Mouse (Mus musculus) midbrain, embryonic 16.5 days (tissue): Measurements from ENCODE around the gene Sbf2. TPM values are rescaled to one million over a fixed set of nuclear protein-coding genes. Genes with fewer than 3 reads are reported as not detected.

ENCODE experiments used
- ATAC-seq: fragments of 200-750 bp; cut with Nextera tagmentation; 2 replicates; pipeline ENCODE4 v1.8.0; 2017; ENCODE audit warnings: moderate TSS enrichment
- H3K27ac ChIP-seq: fragments of 300-500 bp; sonication (generic); 2 replicates; pipeline ENCODE4 v1.5.1; 2014; ENCODE audit warnings: mild to moderate bottlenecking, low read length, mixed read lengths
- H3K27me3 ChIP-seq: fragments of 300-500 bp; sonication (generic); 2 replicates; pipeline ENCODE4 v1.6.1; 2014; ENCODE audit warnings: low read depth, low read length, mixed read lengths; ENCODE audit not compliant: control insufficient read depth, insufficient read depth
- H3K36me3 ChIP-seq: fragments of 300-500 bp; sonication (generic); 2 replicates; pipeline ENCODE4 v1.6.1; 2014; ENCODE audit warnings: mild to moderate bottlenecking, low read length, moderate library complexity, mixed read lengths; ENCODE audit not compliant: control insufficient read depth, insufficient read depth
- H3K4me1 ChIP-seq: fragments of 300-500 bp; sonication (generic); 2 replicates; pipeline ENCODE4 v1.6.1; 2014; ENCODE audit warnings: mild to moderate bottlenecking, low read length, mixed read lengths; ENCODE audit not compliant: control insufficient read depth, insufficient read depth
- H3K4me2 ChIP-seq: fragments of 300-500 bp; sonication (generic); 2 replicates; pipeline ENCODE4 v1.6.1; 2014; ENCODE audit warnings: mild to moderate bottlenecking, low read length, mixed read lengths
- H3K4me3 ChIP-seq: fragments of 300-500 bp; sonication (generic); 2 replicates; pipeline ENCODE4 v1.5.1; 2014; ENCODE audit warnings: low read depth, mild to moderate bottlenecking, low read length, moderate library complexity, mixed read lengths
- H3K9ac ChIP-seq: fragments of 300-500 bp; sonication (generic); 2 replicates; pipeline ENCODE4 v1.6.1; 2014; ENCODE audit warnings: low read depth, low read length, mixed read lengths
- H3K9me3 ChIP-seq: fragments of 300-500 bp; sonication (generic); replicated peaks from 2 replicates; pipeline ENCODE4 v1.6.1; 2014; ENCODE audit warnings: mild to moderate bottlenecking, low read length, mixed read lengths; ENCODE audit not compliant: control insufficient read depth, poor library complexity, severe bottlenecking
- whole genome bisulfite sequencing: fragments of 180-500 bp; shearing (Covaris S2); extraction: QIAGEN DNeasy Blood & Tissue Kit; methylation state at CpG from one replicate; pipeline ENCODE4 v1.1.7; 2014; 5-methylcytosine and 5-hydroxymethylcytosine counted together
- polyA plus RNA-seq: library from polyadenylated mRNA; unstranded; fragments of >200 nt; fragmentation: Nextera tagmentation; extraction: Ambion mirVana; gene quantifications from 2 replicates; pipeline ENCODE4 v1.2.1, GENCODE M21; 2015

Gene Sbf2
- polyA plus RNA-seq, 1 experiment from 2014 or later, result 57.1 TPM

- H3K4me1 ChIP-seq, result no peaks in the 10 kb centered on the region
- no peak overlapping the region for H3K27ac ChIP-seq
- no peak overlapping the region for H3K4me3 ChIP-seq
- H3K27me3 ChIP-seq, result no peaks in the 10 kb centered on the region; the same call in 1 of the 2 replicates
- WGBS, result 80% methylated on average over 3 of the region's 3 CpGs
- ATAC-seq, result no peak
- no peak overlapping the region for H3K4me2 ChIP-seq
- no peak overlapping the region for H3K9ac ChIP-seq
- no peaks in the 10 kb centered on the region for H3K9me3 ChIP-seq
- no peaks in the 10 kb centered on the region for H3K36me3 ChIP-seq
These were observed 21.2 kb upstream of the Sbf2 start for GRCm38 (mm10) chr7:110635929-110636328.

DNA sequence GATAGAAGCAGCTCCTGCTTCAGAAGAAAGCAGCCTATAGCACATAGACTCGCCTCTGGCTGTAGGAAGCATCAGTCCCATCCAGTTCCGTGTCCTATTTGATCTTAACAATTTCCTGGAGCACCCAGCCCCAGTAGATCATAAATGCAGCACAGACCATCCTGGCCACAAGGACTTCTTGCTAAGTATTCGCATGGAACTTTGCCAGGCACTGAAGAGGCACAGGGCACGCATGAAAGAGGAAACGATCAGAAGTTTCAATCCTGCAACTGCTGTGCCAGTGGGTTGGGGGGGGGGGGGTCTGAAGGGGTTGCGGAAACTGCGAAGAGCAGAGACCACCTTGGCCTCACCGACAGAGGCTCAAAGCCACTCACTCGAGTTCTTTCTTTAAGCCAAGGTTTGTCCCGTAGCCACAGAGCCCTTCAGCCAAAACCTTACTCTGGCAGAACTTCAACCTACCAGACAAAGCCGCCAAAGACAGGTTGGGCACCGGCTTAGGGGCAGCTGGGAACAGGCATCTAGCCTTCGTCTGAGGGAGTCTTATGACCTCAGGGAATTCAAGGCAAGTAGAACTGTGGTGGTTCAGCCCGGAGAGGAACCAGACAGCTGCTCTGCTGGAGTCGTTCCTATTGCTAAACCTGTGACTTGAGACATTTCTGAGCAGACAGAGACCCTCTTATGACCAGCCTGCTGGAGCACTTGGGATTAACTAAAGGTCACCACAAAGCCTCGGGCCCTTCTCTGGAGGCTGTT lies 16.6 kb upstream of the Sbf2 start:
- no peak for ATAC-seq
- WGBS, result 76% methylated on average over 16 of the region's 16 CpGs
- H3K9ac ChIP-seq, result no peak overlapping the region
- no peak overlapping the region for H3K4me3 ChIP-seq
- H3K9me3 ChIP-seq, result no peaks in the 10 kb centered on the region
- no peaks in the 10 kb centered on the region for H3K36me3 ChIP-seq
- no peak overlapping the region for H3K27ac ChIP-seq
- H3K4me1 ChIP-seq, result peaks cover 30% of the 10 kb centered on the region
- H3K27me3 ChIP-seq, result peaks cover 11% of the 10 kb centered on the region; the same call in 1 of the 2 replicates
- H3K4me2 ChIP-seq, result no peak overlapping the region

DNA sequence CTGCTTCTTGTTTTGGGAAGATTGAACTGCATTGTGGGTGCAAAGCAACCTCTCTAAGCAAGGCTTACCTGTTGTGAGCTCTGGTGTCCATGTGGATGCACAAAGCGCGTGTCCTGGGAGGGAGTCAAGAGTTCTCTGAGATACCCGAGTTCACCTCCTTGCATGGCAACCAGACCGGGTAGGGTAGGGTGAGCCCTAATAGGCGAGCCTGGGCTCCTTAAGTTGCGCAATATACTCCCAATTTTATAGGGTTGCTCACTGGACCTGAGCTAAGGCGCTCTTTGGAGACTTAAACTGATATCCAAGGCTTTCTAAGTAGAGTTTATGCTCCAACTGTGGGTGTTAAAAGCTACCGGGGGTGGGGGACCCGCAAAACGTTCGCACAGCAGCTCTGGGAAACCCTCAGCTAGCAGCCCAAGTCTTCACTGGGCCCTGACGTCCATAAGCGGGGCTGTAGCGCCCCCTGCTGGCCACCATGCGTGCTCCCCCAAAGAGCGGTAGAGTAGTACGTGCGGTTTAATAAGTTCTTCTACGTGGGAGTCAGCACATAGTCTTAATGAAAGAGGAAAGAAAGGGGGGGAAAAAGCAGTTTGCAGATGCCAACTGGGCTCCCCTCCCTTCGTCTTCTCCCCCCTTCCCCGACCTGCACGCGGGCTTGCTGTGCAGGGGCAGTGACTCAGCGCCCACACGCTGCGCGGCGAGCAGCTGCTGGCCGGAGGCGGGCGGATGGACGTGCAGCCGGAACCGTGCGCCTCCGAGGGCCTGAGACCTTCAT lies 15.4 kb upstream of the Sbf2 start:
- Histone ChIP-seq H3K9ac (peak overlapping the region; percentile 58), H3K27ac (no peak overlapping the region), H3K9me3 (no peaks in the 10 kb centered on the region), H3K27me3 (peaks cover 20% of the 10 kb centered on the region), H3K4me2 (peak overlapping the region; percentile 85), H3K4me3 (peak overlapping the region; percentile 39), H3K36me3 (no peaks in the 10 kb centered on the region), H3K4me1 (peaks cover 33% of the 10 kb centered on the region)
- under 1% methylated on average over 36 of the region's 36 CpGs for WGBS
- ATAC-seq, result peak; percentile 93

DNA sequence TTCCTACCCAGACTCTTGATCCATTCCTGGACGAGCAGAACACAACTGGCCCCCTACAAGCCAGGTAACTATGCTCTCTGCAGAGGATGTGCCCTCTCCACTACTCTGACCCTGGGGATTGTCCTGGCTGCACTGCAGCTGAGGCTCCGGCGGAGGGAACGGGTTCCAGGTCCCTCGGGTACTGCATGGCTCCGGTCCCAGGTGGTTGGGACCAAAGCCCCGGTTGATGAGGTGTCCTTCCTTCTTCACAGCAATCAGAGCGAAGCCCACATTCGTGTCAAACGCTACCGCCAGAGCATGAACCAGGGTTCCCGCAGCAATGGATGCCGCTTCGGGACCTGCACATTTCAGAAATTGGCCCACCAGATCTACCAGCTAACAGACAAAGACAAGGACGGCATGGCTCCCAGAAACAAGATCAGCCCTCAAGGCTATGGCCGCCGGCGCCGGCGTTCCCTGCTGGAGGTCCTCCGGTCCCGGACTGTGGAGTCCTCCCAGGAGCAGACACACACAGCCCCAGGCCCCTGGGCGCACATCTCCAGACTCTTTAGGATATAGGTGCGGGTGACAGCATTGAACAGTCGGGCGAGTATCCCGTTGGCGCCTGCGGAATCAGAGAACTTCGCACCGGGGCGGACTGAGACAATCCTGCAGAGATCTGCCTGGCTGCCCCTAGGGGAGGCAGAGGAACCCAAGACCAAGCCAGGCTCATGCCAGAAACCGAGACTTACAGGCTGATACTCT lies 14.1 kb upstream of the Sbf2 start:
- under 1% methylated on average over 33 of the region's 33 CpGs for WGBS
- Histone ChIP-seq H3K9ac (peak overlapping the region; percentile 49; the same call in 1 of the 2 replicates), H3K9me3 (no peaks in the 10 kb centered on the region), H3K27me3 (peaks cover 28% of the 10 kb centered on the region), H3K4me2 (peak overlapping the region; percentile 74), H3K4me3 (peak overlapping the region; percentile 38), H3K27ac (no peak overlapping the region), H3K36me3 (no peaks in the 10 kb centered on the region), H3K4me1 (peaks cover 33% of the 10 kb centered on the region)
- ATAC-seq, result 0 out of 2 replicates have a peak, but pooled peaks have one; percentile 11

- Histone ChIP-seq H3K9ac (0 out of 2 replicates have a peak overlapping the region, but pooled peaks have one; percentile 23), H3K27ac (no peak overlapping the region), H3K4me1 (peaks cover 33% of the 10 kb centered on the region), H3K9me3 (no peaks in the 10 kb centered on the region), H3K4me2 (peak overlapping the region; percentile 74), H3K4me3 (peak overlapping the region; percentile 38), H3K27me3 (peaks cover 28% of the 10 kb centered on the region), H3K36me3 (no peaks in the 10 kb centered on the region)
- no peak for ATAC-seq
- WGBS, result under 1% methylated on average over 11 of the region's 11 CpGs
These were observed 13.5 kb upstream of the Sbf2 start for GRCm38 (mm10) chr7:110628273-110628600.

DNA sequence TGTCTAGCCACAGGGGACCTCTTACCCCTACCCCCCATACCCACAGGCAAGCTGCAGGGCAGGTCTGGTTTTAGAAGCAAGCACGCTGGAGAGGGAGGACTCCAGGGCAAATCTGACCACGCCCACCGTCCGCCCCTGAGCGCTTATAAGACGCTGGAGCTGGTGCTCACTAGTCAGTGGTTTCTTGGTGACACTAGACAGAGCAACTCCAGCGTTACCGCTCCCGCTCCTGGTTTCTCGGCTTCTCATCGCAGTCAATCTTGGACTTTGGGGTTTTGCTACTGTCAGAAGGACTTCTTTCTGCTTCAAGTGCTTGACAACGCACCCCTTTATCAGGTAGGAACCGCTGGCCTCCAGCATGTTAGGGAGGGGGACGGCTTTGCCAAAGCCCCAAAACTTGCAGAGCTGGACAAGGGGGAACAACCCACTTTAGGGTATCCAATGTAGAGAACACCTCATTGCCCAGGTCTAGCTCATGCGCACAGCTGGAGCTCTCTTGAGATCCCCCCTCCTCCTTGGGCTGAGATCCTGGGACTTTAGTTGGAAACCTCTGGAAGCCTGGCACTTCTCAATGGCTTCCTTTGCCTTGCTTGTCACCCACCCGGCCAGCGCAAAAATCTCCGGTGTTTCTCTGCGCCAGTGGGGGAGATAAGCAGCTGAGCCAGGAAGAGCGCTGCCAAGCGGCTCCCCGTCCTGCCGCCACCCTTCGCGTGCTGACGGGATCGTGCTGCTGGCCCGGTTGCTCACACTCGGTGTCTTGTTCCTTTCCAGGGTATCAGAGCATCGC lies 13.0 kb upstream of the Sbf2 start, which contains the start of gene Adm:
Adm (plus strand) TSS at position 176 of the 787 bp plus-strand sequence.
- Histone ChIP-seq H3K9ac (0 out of 2 replicates have a peak within 1 kb of the TSS, but pooled peaks have one; percentile 23), H3K36me3 (no peaks in the 10 kb centered on the region), H3K4me1 (peaks cover 33% of the 10 kb centered on the region), H3K9me3 (no peaks in the 10 kb centered on the region), H3K27me3 (peaks cover 28% of the 10 kb centered on the region), H3K4me2 (peak within 1 kb of the TSS; percentile 74), H3K27ac (no peak within 1 kb of the TSS), H3K4me3 (peak within 1 kb of the TSS; percentile 38)
- WGBS, result 1% methylated on average over 30 of the region's 30 CpGs
- ATAC-seq, result no peak

DNA sequence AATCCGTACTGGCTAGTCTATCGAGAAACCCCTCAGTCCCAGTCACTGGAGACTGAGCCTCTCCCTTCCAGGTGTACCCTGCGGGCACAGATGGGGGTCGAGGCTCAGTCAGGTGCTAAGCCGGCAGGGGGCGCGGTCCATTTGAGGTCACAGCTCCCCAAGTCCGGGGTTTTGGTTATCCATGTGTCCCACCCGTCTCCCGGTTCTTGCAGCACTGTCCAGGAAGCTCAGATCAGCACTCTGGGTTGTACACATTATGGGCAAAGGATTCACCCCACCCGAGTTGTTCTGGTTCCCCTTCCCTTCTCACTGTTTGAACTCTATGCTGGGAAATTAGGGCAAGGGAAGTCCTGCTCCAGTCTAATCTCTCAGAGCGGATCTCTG lies 12.4 kb upstream of the Sbf2 start:
- Histone ChIP-seq H3K4me2 (peak overlapping the region; percentile 74), H3K27me3 (peaks cover 28% of the 10 kb centered on the region), H3K9me3 (no peaks in the 10 kb centered on the region), H3K36me3 (no peaks in the 10 kb centered on the region), H3K27ac (no peak overlapping the region), H3K4me3 (peak overlapping the region; percentile 38; the same call in 1 of the 2 replicates), H3K4me1 (peaks cover 33% of the 10 kb centered on the region), H3K9ac (no peak overlapping the region)
- no peak for ATAC-seq
- 1% methylated on average over 12 of the region's 12 CpGs for WGBS
